Mouse (Mus musculus): ENCODE data around the gene Gm28047. TPM values are rescaled to one million over a fixed set of nuclear protein-coding genes. Genes with fewer than 3 reads are reported as not detected.
A peak's percentile ranks its signal among the peaks of the same experiment; 100 is the strongest.

Gene Gm28047
- polyA plus RNA-seq, 1 experiment = not detected

DNA sequence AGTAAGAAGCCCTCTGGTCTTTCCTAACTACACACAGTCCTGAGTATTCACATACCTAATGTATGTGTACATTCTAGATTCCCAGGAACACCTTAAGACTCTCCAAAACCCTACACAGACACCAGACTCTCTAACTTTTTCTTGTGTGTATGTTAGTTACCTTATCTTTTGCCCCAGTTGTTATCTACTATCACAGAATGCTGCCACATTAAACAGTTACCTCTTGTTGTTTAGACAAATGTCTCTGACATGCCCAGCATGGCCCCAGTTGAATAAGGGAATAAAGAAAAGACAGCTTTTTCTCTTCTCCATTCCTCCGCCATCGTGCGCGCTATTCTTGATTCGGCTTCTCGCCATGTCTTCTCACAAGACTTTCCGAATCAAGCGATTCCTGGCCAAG lies 9.8 kb upstream of the Gm28047 start:
- no peaks in the 10 kb centered on the region for H3K36me3 ChIP-seq (ENCODE audit: control insufficient read depth, insufficient read depth)
- no peaks in the 10 kb centered on the region for H3K27me3 ChIP-seq (ENCODE audit: control insufficient read depth, insufficient read depth, insufficient read length)
- no peak overlapping the region for H3K4me2 ChIP-seq (ENCODE audit: low read depth)
- no peak overlapping the region for H3ac ChIP-seq (ENCODE audit: control insufficient read depth, insufficient read length)
- no peak for TF ChIP-seq POLR2A (IDR thresholded peaks at IDR 0.05; ENCODE audit: insufficient read length, low read depth)
- no peak for TF ChIP-seq SRF (IDR thresholded peaks at IDR 0.05; ENCODE audit: control insufficient read depth, insufficient read length, low read depth)
- no peak for TF ChIP-seq POLR2AphosphoS2 (IDR thresholded peaks at IDR 0.05; ENCODE audit: insufficient read length, low read depth)
- no peak for TF ChIP-seq MYOD1 (IDR thresholded peaks at IDR 0.05; ENCODE audit: control insufficient read depth in 1 of 3, insufficient read length in 2 of 3, low read depth in 2 of 3)
- TF ChIP-seq MYOG (IDR thresholded peaks at IDR 0.05; ENCODE audit: control insufficient read depth in 1 of 3, insufficient read depth in 1 of 3, insufficient read length in 2 of 3, low read depth in 2 of 3) = no peak
- no peak for TF ChIP-seq USF1 (IDR thresholded peaks at IDR 0.05; ENCODE audit: low read depth)
- TF ChIP-seq TCF12 (IDR thresholded peaks at IDR 0.05; ENCODE audit: insufficient read depth, poor library complexity, severe bottlenecking) = no peak
- TF ChIP-seq CEBPB (IDR thresholded peaks at IDR 0.05; ENCODE audit: insufficient read depth, poor library complexity, severe bottlenecking) = no peak
- no peak for TF ChIP-seq MAX (IDR thresholded peaks at IDR 0.05; ENCODE audit: low read depth)
- TF ChIP-seq REST (IDR thresholded peaks at IDR 0.05; ENCODE audit: insufficient read depth, insufficient read length) = no peak
- no peak for TF ChIP-seq TCF3 (IDR thresholded peaks at IDR 0.05; ENCODE audit: insufficient read length, low read depth)
- TF ChIP-seq E2F4 (IDR thresholded peaks at IDR 0.05; ENCODE audit: insufficient read depth) = no peak
- H3K79me2 ChIP-seq (ENCODE audit: control insufficient read depth, insufficient read depth) = no peaks in the 10 kb centered on the region
- H3K4me3 ChIP-seq = no peak overlapping the region

GRCm38 (mm10) chr15:102625687-102626055 lies 804 bp upstream of the Gm28047 start:
- no peaks in the 10 kb centered on the region for H3K27me3 ChIP-seq (ENCODE audit: control insufficient read depth, insufficient read depth, insufficient read length)
- H3K79me2 ChIP-seq (ENCODE audit: control insufficient read depth, insufficient read depth) = peaks cover 42% of the 10 kb centered on the region
- H3K4me3 ChIP-seq = peak overlapping the region; percentile 72
- peak overlapping the region; percentile 56 for H3ac ChIP-seq (ENCODE audit: control insufficient read depth, insufficient read length)
- TF ChIP-seq SRF (IDR thresholded peaks at IDR 0.05; ENCODE audit: control insufficient read depth, insufficient read length, low read depth) (peak; percentile 23), USF1 (IDR thresholded peaks at IDR 0.05; ENCODE audit: low read depth) (no peak)
- H3K4me2 ChIP-seq (ENCODE audit: low read depth) = peak overlapping the region; percentile 90
- H3K36me3 ChIP-seq (ENCODE audit: control insufficient read depth, insufficient read depth) = no peaks in the 10 kb centered on the region

- Histone ChIP-seq H3K36me3 (ENCODE audit: control insufficient read depth, insufficient read depth) (no peaks in the 10 kb centered on the region), H3K4me3 (peak overlapping the region; percentile 72), H3K79me2 (ENCODE audit: control insufficient read depth, insufficient read depth) (peaks cover 53% of the 10 kb centered on the region), H3K27me3 (ENCODE audit: control insufficient read depth, insufficient read depth, insufficient read length) (no peaks in the 10 kb centered on the region), H3ac (ENCODE audit: control insufficient read depth, insufficient read length) (peak overlapping the region; percentile 56), H3K4me2 (ENCODE audit: low read depth) (peak overlapping the region; percentile 89)
- TF ChIP-seq REST (IDR thresholded peaks at IDR 0.05; ENCODE audit: insufficient read depth, insufficient read length) (no peak), POLR2AphosphoS2 (IDR thresholded peaks at IDR 0.05; ENCODE audit: insufficient read length, low read depth) (peak; percentile 12), USF1 (IDR thresholded peaks at IDR 0.05; ENCODE audit: low read depth) (no peak)
Measured at GRCm38 (mm10) chr15:102624291-102624969, 437 bp downstream of the Gm28047 start.

DNA sequence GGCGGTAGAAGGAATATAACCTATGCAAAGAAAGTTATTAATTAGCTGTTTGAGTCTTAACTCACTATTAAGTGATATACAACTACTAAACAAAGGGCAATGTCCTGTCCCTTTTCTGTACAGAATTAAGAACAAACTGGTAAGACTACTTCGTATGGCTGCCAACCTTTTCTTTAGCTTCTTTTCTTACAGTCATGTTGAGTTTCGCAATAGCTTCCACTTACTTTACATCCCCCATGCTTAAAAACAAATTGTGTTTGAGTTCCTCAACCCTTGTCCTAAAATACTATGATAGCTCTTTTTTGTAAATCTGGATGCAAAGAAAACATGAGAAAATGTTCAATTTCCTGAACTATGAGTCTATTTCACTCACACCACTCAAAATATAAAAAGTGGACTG lies 1.7 kb downstream of the Gm28047 start:
- H3K4me2 ChIP-seq (ENCODE audit: low read depth) = peak overlapping the region; percentile 89
- no peak overlapping the region for H3ac ChIP-seq (ENCODE audit: control insufficient read depth, insufficient read length)
- H3K36me3 ChIP-seq (ENCODE audit: control insufficient read depth, insufficient read depth) = no peaks in the 10 kb centered on the region
- H3K79me2 ChIP-seq (ENCODE audit: control insufficient read depth, insufficient read depth) = peaks cover 66% of the 10 kb centered on the region
- no peak overlapping the region for H3K4me3 ChIP-seq
- H3K27me3 ChIP-seq (ENCODE audit: control insufficient read depth, insufficient read depth, insufficient read length) = no peaks in the 10 kb centered on the region
- TF ChIP-seq POLR2A (IDR thresholded peaks at IDR 0.05; ENCODE audit: insufficient read length, low read depth) = no peak
- no peak for TF ChIP-seq REST (IDR thresholded peaks at IDR 0.05; ENCODE audit: insufficient read depth, insufficient read length)
- TF ChIP-seq USF1 (IDR thresholded peaks at IDR 0.05; ENCODE audit: low read depth) = no peak
- peak; percentile 78; the same call in 1 of the 2 replicates for TF ChIP-seq CEBPB (IDR thresholded peaks at IDR 0.05; ENCODE audit: insufficient read depth, poor library complexity, severe bottlenecking)
- no peak for TF ChIP-seq TCF12 (IDR thresholded peaks at IDR 0.05; ENCODE audit: insufficient read depth, poor library complexity, severe bottlenecking)
- TF ChIP-seq MYOD1 (IDR thresholded peaks at IDR 0.05; ENCODE audit: control insufficient read depth in 1 of 3, insufficient read length in 2 of 3, low read depth in 2 of 3) = no peak
- no peak for TF ChIP-seq MAX (IDR thresholded peaks at IDR 0.05; ENCODE audit: low read depth)
- no peak for TF ChIP-seq MYOG (IDR thresholded peaks at IDR 0.05; ENCODE audit: control insufficient read depth in 1 of 3, insufficient read depth in 1 of 3, insufficient read length in 2 of 3, low read depth in 2 of 3)
- TF ChIP-seq POLR2AphosphoS2 (IDR thresholded peaks at IDR 0.05; ENCODE audit: insufficient read length, low read depth) = no peak

DNA sequence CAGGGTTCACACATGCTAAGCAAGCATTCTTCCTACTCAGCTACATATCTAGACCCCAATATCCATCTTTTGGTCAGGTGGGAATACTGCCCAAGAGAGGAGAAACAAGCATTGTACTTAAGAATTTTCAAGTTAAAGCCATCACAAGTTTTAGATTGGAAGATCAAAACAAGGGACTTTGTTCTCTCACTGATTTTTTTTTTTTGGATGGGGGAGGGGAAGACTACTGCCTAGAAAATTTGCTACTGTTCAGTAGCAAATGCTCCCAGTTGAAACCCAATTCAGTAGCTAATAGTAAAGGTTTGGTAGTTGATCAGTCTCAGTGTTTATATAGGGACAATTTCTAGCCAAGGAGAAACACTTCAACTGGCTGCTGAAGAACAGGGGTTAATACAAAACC lies 2.3 kb downstream of the Gm28047 start:
- Histone ChIP-seq H3K4me3 (no peak overlapping the region), H3K4me2 (ENCODE audit: low read depth) (no peak overlapping the region), H3K27me3 (ENCODE audit: control insufficient read depth, insufficient read depth, insufficient read length) (no peaks in the 10 kb centered on the region), H3K79me2 (ENCODE audit: control insufficient read depth, insufficient read depth) (peaks cover 72% of the 10 kb centered on the region), H3ac (ENCODE audit: control insufficient read depth, insufficient read length) (no peak overlapping the region), H3K36me3 (ENCODE audit: control insufficient read depth, insufficient read depth) (no peaks in the 10 kb centered on the region)
- TF ChIP-seq E2F4 (IDR thresholded peaks at IDR 0.05; ENCODE audit: insufficient read depth) (no peak), SRF (IDR thresholded peaks at IDR 0.05; ENCODE audit: control insufficient read depth, insufficient read length, low read depth) (no peak), REST (IDR thresholded peaks at IDR 0.05; ENCODE audit: insufficient read depth, insufficient read length) (no peak), USF1 (IDR thresholded peaks at IDR 0.05; ENCODE audit: low read depth) (no peak), TCF3 (IDR thresholded peaks at IDR 0.05; ENCODE audit: insufficient read length, low read depth) (no peak), MYOD1 (IDR thresholded peaks at IDR 0.05; ENCODE audit: control insufficient read depth in 1 of 3, insufficient read length in 2 of 3, low read depth in 2 of 3) (no peak), POLR2AphosphoS2 (IDR thresholded peaks at IDR 0.05; ENCODE audit: insufficient read length, low read depth) (no peak), TCF12 (IDR thresholded peaks at IDR 0.05; ENCODE audit: insufficient read depth, poor library complexity, severe bottlenecking) (no peak), MYOG (IDR thresholded peaks at IDR 0.05; ENCODE audit: control insufficient read depth in 1 of 3, insufficient read depth in 1 of 3, insufficient read length in 2 of 3, low read depth in 2 of 3) (no peak), POLR2A (IDR thresholded peaks at IDR 0.05; ENCODE audit: insufficient read length, low read depth) (no peak), CEBPB (IDR thresholded peaks at IDR 0.05; ENCODE audit: insufficient read depth, poor library complexity, severe bottlenecking) (no peak), MAX (IDR thresholded peaks at IDR 0.05; ENCODE audit: low read depth) (no peak)
